Mouse (Mus musculus): ENCODE measurements around the gene Cwc27. TPM values are rescaled to one million over a fixed set of nuclear protein-coding genes. Genes with fewer than 3 reads are reported as not detected.

The Cwc27 gene
- polyA plus RNA-seq, 1 experiment from 2014 or later, result 30.7 TPM

- no peak for DNase-seq (ENCODE audit: low spot score, missing footprints)
Measured at GRCm38 (mm10) chr13:104729261-104730046, 87.5 kb downstream of the Cwc27 start.

GRCm38 (mm10) chr13:104727681-104728080, 89.3 kb downstream of the Cwc27 start:
- Histone ChIP-seq H3K27ac (ENCODE audit: low read depth, low read length) (no peak overlapping the region), H3K27me3 (ENCODE audit: control insufficient read depth, insufficient read depth, low read length) (no peaks in the 10 kb centered on the region), H3K9me3 (ENCODE audit: control insufficient read depth, low read length) (no peaks in the 10 kb centered on the region), H3K9ac (ENCODE audit: low read length) (no peak overlapping the region), H3K4me1 (ENCODE audit: control insufficient read depth, insufficient read depth, low read length) (no peaks in the 10 kb centered on the region), H3K36me3 (ENCODE audit: control insufficient read depth, insufficient read depth, low read length) (no peaks in the 10 kb centered on the region), H3K4me3 (ENCODE audit: low read depth, low read length) (no peak overlapping the region), H3K4me2 (no peak overlapping the region)
- 88% methylated on average over 2 of the region's 2 CpGs for WGBS
- no peak for DNase-seq (ENCODE audit: low spot score, missing footprints)
- ATAC-seq (ENCODE audit: low FRiP score), result no peak

More at GRCm38 (mm10) chr13:104729261-104730046, 87.5 kb downstream of the Cwc27 start:
- no peaks in the 10 kb centered on the region for H3K36me3 ChIP-seq (ENCODE audit: control insufficient read depth, insufficient read depth, low read length)
- no peak overlapping the region for H3K9ac ChIP-seq (ENCODE audit: low read length)
- no peak overlapping the region for H3K4me2 ChIP-seq
- WGBS, result 84% methylated on average over 3 of the region's 3 CpGs
- no peaks in the 10 kb centered on the region for H3K9me3 ChIP-seq (ENCODE audit: control insufficient read depth, low read length)
- no peak overlapping the region for H3K27ac ChIP-seq (ENCODE audit: low read depth, low read length)
- no peaks in the 10 kb centered on the region for H3K4me1 ChIP-seq (ENCODE audit: control insufficient read depth, insufficient read depth, low read length)
- H3K4me3 ChIP-seq (ENCODE audit: low read depth, low read length), result no peak overlapping the region
- no peaks in the 10 kb centered on the region for H3K27me3 ChIP-seq (ENCODE audit: control insufficient read depth, insufficient read depth, low read length)
- ATAC-seq (ENCODE audit: low FRiP score), result no peak

- Histone ChIP-seq H3K9me3 (ENCODE audit: control insufficient read depth, low read length) (no peaks in the 10 kb centered on the region), H3K9ac (ENCODE audit: low read length) (no peak overlapping the region), H3K4me2 (no peak overlapping the region), H3K4me1 (ENCODE audit: control insufficient read depth, insufficient read depth, low read length) (no peaks in the 10 kb centered on the region), H3K27me3 (ENCODE audit: control insufficient read depth, insufficient read depth, low read length) (no peaks in the 10 kb centered on the region), H3K27ac (ENCODE audit: low read depth, low read length) (no peak overlapping the region), H3K36me3 (ENCODE audit: control insufficient read depth, insufficient read depth, low read length) (no peaks in the 10 kb centered on the region), H3K4me3 (ENCODE audit: low read depth, low read length) (no peak overlapping the region)
- 91% methylated on average over 5 of the region's 5 CpGs for WGBS
- ATAC-seq (ENCODE audit: low FRiP score) (no peak), DNase-seq (ENCODE audit: low spot score, missing footprints) (peak; percentile 39)
Measured at GRCm38 (mm10) chr13:104720133-104720532, 96.8 kb downstream of the Cwc27 start.

GRCm38 (mm10) chr13:104694612-104695355, 122.2 kb downstream of the Cwc27 start:
- no peak overlapping the region for H3K27ac ChIP-seq (ENCODE audit: low read depth, low read length)
- no peak overlapping the region for H3K4me2 ChIP-seq
- no peaks in the 10 kb centered on the region for H3K4me1 ChIP-seq (ENCODE audit: control insufficient read depth, insufficient read depth, low read length)
- H3K4me3 ChIP-seq (ENCODE audit: low read depth, low read length), result no peak overlapping the region
- H3K36me3 ChIP-seq (ENCODE audit: control insufficient read depth, insufficient read depth, low read length), result no peaks in the 10 kb centered on the region
- no peak for DNase-seq (ENCODE audit: low spot score, missing footprints)
- ATAC-seq (ENCODE audit: low FRiP score), result no peak
- 80% methylated on average over 6 of the region's 6 CpGs for WGBS
- H3K9ac ChIP-seq (ENCODE audit: low read length), result no peak overlapping the region
- no peaks in the 10 kb centered on the region for H3K9me3 ChIP-seq (ENCODE audit: control insufficient read depth, low read length)
- H3K27me3 ChIP-seq (ENCODE audit: control insufficient read depth, insufficient read depth, low read length), result no peaks in the 10 kb centered on the region

GRCm38 (mm10) chr13:104692710-104693109, 124.2 kb downstream of the Cwc27 start:
- ATAC-seq (ENCODE audit: low FRiP score) (no peak), DNase-seq (ENCODE audit: low spot score, missing footprints) (no peak)
- H3K9ac ChIP-seq (ENCODE audit: low read length), result no peak overlapping the region
- no peaks in the 10 kb centered on the region for H3K36me3 ChIP-seq (ENCODE audit: control insufficient read depth, insufficient read depth, low read length)
- no peak overlapping the region for H3K27ac ChIP-seq (ENCODE audit: low read depth, low read length)
- H3K4me2 ChIP-seq, result no peak overlapping the region
- WGBS, result 90% methylated on average over 3 of the region's 3 CpGs
- no peaks in the 10 kb centered on the region for H3K9me3 ChIP-seq (ENCODE audit: control insufficient read depth, low read length)
- H3K4me3 ChIP-seq (ENCODE audit: low read depth, low read length), result no peak overlapping the region
- no peaks in the 10 kb centered on the region for H3K27me3 ChIP-seq (ENCODE audit: control insufficient read depth, insufficient read depth, low read length)
- no peaks in the 10 kb centered on the region for H3K4me1 ChIP-seq (ENCODE audit: control insufficient read depth, insufficient read depth, low read length)

GRCm38 (mm10) chr13:104685537-104685936, 131.4 kb downstream of the Cwc27 start:
- Histone ChIP-seq H3K4me1 (ENCODE audit: control insufficient read depth, insufficient read depth, low read length) (0 out of 2 replicates have a peak, but pooled peaks cover 2% of the 10 kb centered on the region), H3K4me2 (no peak overlapping the region), H3K27me3 (ENCODE audit: control insufficient read depth, insufficient read depth, low read length) (no peaks in the 10 kb centered on the region), H3K36me3 (ENCODE audit: control insufficient read depth, insufficient read depth, low read length) (no peaks in the 10 kb centered on the region), H3K27ac (ENCODE audit: low read depth, low read length) (no peak overlapping the region), H3K9ac (ENCODE audit: low read length) (no peak overlapping the region), H3K9me3 (ENCODE audit: control insufficient read depth, low read length) (no peaks in the 10 kb centered on the region), H3K4me3 (ENCODE audit: low read depth, low read length) (no peak overlapping the region)
- ATAC-seq (ENCODE audit: low FRiP score), result no peak
- WGBS, result 91% methylated on average over 2 of the region's 2 CpGs
- DNase-seq (ENCODE audit: low spot score, missing footprints), result no peak

- DNase-seq (ENCODE audit: low spot score, missing footprints), result no peak
- no peak overlapping the region for H3K9ac ChIP-seq (ENCODE audit: low read length)
- no peaks in the 10 kb centered on the region for H3K27me3 ChIP-seq (ENCODE audit: control insufficient read depth, insufficient read depth, low read length)
- no peak overlapping the region for H3K4me3 ChIP-seq (ENCODE audit: low read depth, low read length)
- 42% methylated on average over 6 of the region's 6 CpGs for WGBS
- 0 out of 2 replicates have a peak, but pooled peaks cover 2% of the 10 kb centered on the region for H3K4me1 ChIP-seq (ENCODE audit: control insufficient read depth, insufficient read depth, low read length)
- ATAC-seq (ENCODE audit: low FRiP score), result no peak
- no peaks in the 10 kb centered on the region for H3K9me3 ChIP-seq (ENCODE audit: control insufficient read depth, low read length)
- no peaks in the 10 kb centered on the region for H3K36me3 ChIP-seq (ENCODE audit: control insufficient read depth, insufficient read depth, low read length)
- no peak overlapping the region for H3K27ac ChIP-seq (ENCODE audit: low read depth, low read length)
- H3K4me2 ChIP-seq, result no peak overlapping the region
Measured at GRCm38 (mm10) chr13:104684361-104685011, 132.5 kb downstream of the Cwc27 start.

GRCm38 (mm10) chr13:104681212-104681611, 135.7 kb downstream of the Cwc27 start:
- H3K36me3 ChIP-seq (ENCODE audit: control insufficient read depth, insufficient read depth, low read length), result no peaks in the 10 kb centered on the region
- H3K27me3 ChIP-seq (ENCODE audit: control insufficient read depth, insufficient read depth, low read length), result no peaks in the 10 kb centered on the region
- ATAC-seq (ENCODE audit: low FRiP score) (no peak), DNase-seq (ENCODE audit: low spot score, missing footprints) (peak; percentile 77)
- H3K4me1 ChIP-seq (ENCODE audit: control insufficient read depth, insufficient read depth, low read length), result 0 out of 2 replicates have a peak, but pooled peaks cover 2% of the 10 kb centered on the region
- 69% methylated on average over 1 of the region's 1 CpGs for WGBS
- no peaks in the 10 kb centered on the region for H3K9me3 ChIP-seq (ENCODE audit: control insufficient read depth, low read length)
- no peak overlapping the region for H3K4me2 ChIP-seq
- H3K9ac ChIP-seq (ENCODE audit: low read length), result no peak overlapping the region
- H3K4me3 ChIP-seq (ENCODE audit: low read depth, low read length), result no peak overlapping the region
- H3K27ac ChIP-seq (ENCODE audit: low read depth, low read length), result no peak overlapping the region

GRCm38 (mm10) chr13:104661188-104661587, 155.8 kb downstream of the Cwc27 start:
- no peak for ATAC-seq (ENCODE audit: low FRiP score)
- Histone ChIP-seq H3K9ac (ENCODE audit: low read length) (no peak overlapping the region), H3K27me3 (ENCODE audit: control insufficient read depth, insufficient read depth, low read length) (no peaks in the 10 kb centered on the region), H3K27ac (ENCODE audit: low read depth, low read length) (no peak overlapping the region), H3K9me3 (ENCODE audit: control insufficient read depth, low read length) (no peaks in the 10 kb centered on the region), H3K4me1 (ENCODE audit: control insufficient read depth, insufficient read depth, low read length) (no peaks in the 10 kb centered on the region), H3K4me2 (no peak overlapping the region), H3K36me3 (ENCODE audit: control insufficient read depth, insufficient read depth, low read length) (no peaks in the 10 kb centered on the region), H3K4me3 (ENCODE audit: low read depth, low read length) (no peak overlapping the region)
- peak; percentile 8 for DNase-seq (ENCODE audit: low spot score, missing footprints)
- 87% methylated on average over 9 of the region's 9 CpGs for whole genome bisulfite sequencing
